Mouse (Mus musculus): ENCODE data around the gene Ano6.

GRCm38 (mm10) chr15:95907337-95907736 lies 116.7 kb downstream of the Ano6 start:
- TF ChIP-seq CTCF (IDR thresholded peaks at IDR 0.05; ENCODE audit: low read depth) (no peak), EP300 (IDR thresholded peaks at IDR 0.05; ENCODE audit: low read depth) (no peak)

Data from liver, embryonic 14.5 days (tissue).